Mouse (Mus musculus): Measurements from ENCODE around the gene Ndufb2. TPM values are rescaled to one million over a fixed set of nuclear protein-coding genes. Genes with fewer than 3 reads are reported as not detected.
A peak's percentile ranks its signal among the peaks of the same experiment; 100 is the strongest.

Ndufb2 gene
- total RNA-seq, 4 experiments from 2014 or later, result 161 to 197 (median 187) TPM

- no peak for DNase-seq
Observed at GRCm38 (mm10) chr6:39580558-39580957, 11.8 kb upstream of the Ndufb2 start.

GRCm38 (mm10) chr6:39581087-39581784 is 11.1 kb upstream of the Ndufb2 start:
- no peak for DNase-seq

GRCm38 (mm10) chr6:39585517-39585916 is 6.9 kb upstream of the Ndufb2 start, which contains the start of gene Gm42420:
Gene Gm42420 (plus strand): TSS chr6:39585753.
- DNase-seq, result peak; percentile 27

- DNase-seq, result no peak
Observed at GRCm38 (mm10) chr6:39591481-39591880, 893 bp upstream of the Ndufb2 start.

- no peak for DNase-seq
Observed at GRCm38 (mm10) chr6:39600851-39601250, 8.5 kb downstream of the Ndufb2 start.

GRCm38 (mm10) chr6:39601828-39602227 is 9.5 kb downstream of the Ndufb2 start:
- DNase-seq, result no peak

- no peak for DNase-seq
Observed at GRCm38 (mm10) chr6:39604565-39604964, 12.2 kb downstream of the Ndufb2 start.

GRCm38 (mm10) chr6:39606056-39606455 is 13.7 kb downstream of the Ndufb2 start:
- no peak for DNase-seq

- no peak for DNase-seq
Observed at GRCm38 (mm10) chr6:39606862-39607261, 14.5 kb downstream of the Ndufb2 start.

- DNase-seq, result no peak
Observed at GRCm38 (mm10) chr6:39607365-39607764, 15.0 kb downstream of the Ndufb2 start.

- no peak for DNase-seq
Observed at GRCm38 (mm10) chr6:39610207-39610606, 17.8 kb downstream of the Ndufb2 start.

GRCm38 (mm10) chr6:39611296-39611695 is 18.9 kb downstream of the Ndufb2 start:
- no peak for DNase-seq

Other genes with a start within 250 kb of the Ndufb2 start
- gene Slc37a3, start 214.9 kb upstream of the Ndufb2 start, total RNA-seq (2022), result 10 to 100 TPM; 32.3 to 57.1 (median 44.0) TPM
- under 1 TPM; 0.15 to 0.86 (median 0.67) TPM for gene Rab19, start 211.4 kb upstream of the Ndufb2 start, total RNA-seq (2022)
- 10 to 100 TPM; 69.0 to 90.4 (median 76.6) TPM for gene Mkrn1, start 172.1 kb upstream of the Ndufb2 start, total RNA-seq (2022)
- 10 to 100 TPM in 2 of 4 experiments, 1 to 10 TPM in 2; 7.3 to 14.8 (median 10.4) TPM for gene Dennd2a, start 34.7 kb upstream of the Ndufb2 start, total RNA-seq (2022)
- 10 to 100 TPM; 22.2 to 38.8 (median 34.5) TPM for gene Adck2, start 18.7 kb upstream of the Ndufb2 start, total RNA-seq (2022)
- gene Gm42420, start 6.8 kb upstream of the Ndufb2 start, total RNA-seq (2022), result 1 to 10 TPM in 1 of 4 experiments, under 1 TPM in 2, not detected in 1; 0.62 to 1.3 (median 0.75) TPM
- gene Braf, start 132.9 kb downstream of the Ndufb2 start, total RNA-seq (2022), result 10 to 100 TPM; 34.1 to 50.0 (median 43.8) TPM
- gene Mrps33, start 218.4 kb downstream of the Ndufb2 start, total RNA-seq (2022), result 10 to 100 TPM; 52.2 to 76.7 (median 72.3) TPM

Measured in adrenal gland, adult 8-10 months (tissue).